Comparison of ENCODE assay signal across 8 mouse cellular contexts in the genomic region with DNA sequence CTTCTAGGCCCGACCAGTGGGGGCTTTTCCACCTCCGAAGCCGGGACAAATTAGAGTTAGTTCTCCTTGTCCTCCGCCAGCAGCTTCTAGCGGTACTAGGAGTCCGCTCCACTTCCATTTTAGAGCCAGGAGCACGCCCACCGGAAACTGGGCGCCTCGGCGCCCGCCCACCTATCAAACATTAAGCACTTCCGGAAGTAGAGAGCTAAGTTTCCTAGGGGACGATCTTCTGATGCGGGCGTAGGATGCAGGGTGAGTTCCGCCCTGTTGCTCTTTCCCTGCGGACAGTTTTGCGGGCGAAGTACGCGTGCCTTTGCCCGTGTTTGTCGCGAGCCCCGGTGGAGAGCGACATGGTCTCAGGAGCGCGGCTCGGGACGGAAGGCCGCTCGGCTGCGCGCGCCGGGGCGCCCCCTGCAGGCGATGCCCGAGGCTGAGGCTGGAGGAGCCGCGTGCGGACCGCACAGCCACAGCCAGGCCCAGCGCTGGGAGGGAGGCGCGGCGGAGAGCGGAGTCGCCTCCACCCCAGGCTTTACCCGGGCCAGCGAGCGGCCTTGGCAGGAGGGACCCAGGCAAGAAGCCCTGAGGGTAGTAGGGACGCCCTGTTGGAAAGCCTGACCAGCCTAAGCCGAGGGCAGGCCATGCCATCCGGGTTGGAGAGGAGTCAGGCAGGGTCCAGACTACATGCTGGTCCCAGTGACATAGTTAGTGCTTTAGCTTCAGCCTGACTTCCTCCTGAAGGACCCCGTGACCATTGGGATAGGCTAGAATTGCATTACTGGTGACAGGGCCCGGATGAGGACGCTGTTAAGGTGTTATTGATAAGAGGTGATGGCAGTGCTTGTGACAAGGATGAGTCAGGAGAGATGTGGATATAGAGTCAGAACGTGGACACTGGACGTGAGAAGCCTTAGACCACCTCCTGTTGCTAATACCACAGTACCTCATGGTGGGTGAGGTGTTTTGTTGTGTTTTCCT. TPM values are rescaled to one million over a fixed set of nuclear protein-coding genes. Genes with fewer than 3 reads are reported as not detected.
A peak's percentile ranks its signal among the peaks of the same experiment; 100 is the strongest.
DNase-seq lines count a peak whose midpoint lies in the region; ATAC-seq lines count a peak whose summit lies in the region.
"Not testable (repeated sequence)": the region's sequence is repeated elsewhere in the genome, so short reads cannot be mapped to it uniquely, and the experiment has no call there.

TSS of gene Nat8f1 (minus strand) at position 149 of the 975 bp plus-strand sequence.

- H3K27ac ChIP-seq in brown adipose tissue, adult 24 weeks (replicated peaks; ENCODE audit: low read depth, low read length): peak within 1 kb of the TSS; percentile 85
- peak within 1 kb of the TSS; percentile 76 to 93 for H3K27ac ChIP-seq in heart, embryonic 14.5 days (replicated peaks in 1 of 2; ENCODE audit: control insufficient read depth in 1 of 2, insufficient read depth in 1 of 2, low read depth in 2 of 2, low read length in 2 of 2)
- H3K27ac ChIP-seq in liver, embryonic 13.5 days: peak within 1 kb of the TSS; percentile 91
- H3K27ac ChIP-seq in stomach, embryonic 16.5 days (ENCODE audit: low read length): peak within 1 kb of the TSS; percentile 92

- peak within 1 kb of the TSS; percentile 81 for H3K9ac ChIP-seq in heart, embryonic 14.5 days (ENCODE audit: low read length)
- peak within 1 kb of the TSS; percentile 76 for H3K9ac ChIP-seq in liver, embryonic 13.5 days
- H3K9ac ChIP-seq in stomach, embryonic 16.5 days (ENCODE audit: low read length): peak within 1 kb of the TSS; percentile 83

- H3K27me3 ChIP-seq in heart, embryonic 14.5 days (ENCODE audit: control insufficient read depth, insufficient read depth, low read length); liver, embryonic 13.5 days; stomach, embryonic 16.5 days (ENCODE audit: control insufficient read depth, insufficient read depth, low read length): not testable (repeated sequence)

- H3K9me3 ChIP-seq in heart, embryonic 14.5 days (ENCODE audit: control insufficient read depth, low read length); liver, embryonic 13.5 days (replicated peaks); stomach, embryonic 16.5 days (replicated peaks; ENCODE audit: control insufficient read depth, low read length): not testable (repeated sequence)

- DNase-seq in CD4-positive, CD25-positive, alpha-beta regulatory T cell, adult 2 months (ENCODE audit: low read depth, low spot score): peak; percentile 91
- DNase-seq in fibroblast of lung, adult 2 months (ENCODE audit: low read depth): peak; percentile 79
- DNase-seq in kidney, postnatal 14 days: peak; percentile 94
- DNase-seq in liver, embryonic 13.5 days: peak; percentile 82
- peak; percentile 87 for DNase-seq in neural tube, embryonic 10.5 days (ENCODE audit: extremely low spot score, low spot score)

- not testable (repeated sequence) for H3K36me3 ChIP-seq in heart, embryonic 14.5 days (ENCODE audit: control insufficient read depth, insufficient read depth, low read length); liver, embryonic 13.5 days; stomach, embryonic 16.5 days (ENCODE audit: control insufficient read depth, insufficient read depth, low read length)

- not testable (repeated sequence) for H3K4me1 ChIP-seq in brown adipose tissue, adult 24 weeks (ENCODE audit: control insufficient read depth, insufficient read depth, insufficient read length, low read length); heart, embryonic 14.5 days (ENCODE audit: control insufficient read depth in 2 of 2, insufficient read depth in 2 of 2, low read length in 2 of 2)
- H3K4me1 ChIP-seq in liver, embryonic 13.5 days (replicated peaks): peaks cover 37% of the 10 kb centered on the region
- H3K4me1 ChIP-seq in stomach, embryonic 16.5 days (ENCODE audit: control insufficient read depth, insufficient read depth, low read length): peaks cover 12% of the 10 kb centered on the region

- under 1% methylated on average over 60 of the region's 61 CpGs for WGBS in heart, embryonic 14.5 days
- WGBS in liver, embryonic 13.5 days (ENCODE audit: insufficient replicate concordance): under 1% methylated on average over 61 of the region's 61 CpGs
- under 1% methylated on average over 61 of the region's 61 CpGs for WGBS in stomach, embryonic 16.5 days

- peak within 1 kb of the TSS; percentile 96 for H3K4me3 ChIP-seq in brown adipose tissue, adult 24 weeks (ENCODE audit: insufficient read depth, low read depth, low read length)
- H3K4me3 ChIP-seq in heart, embryonic 14.5 days (ENCODE audit: control insufficient read depth in 1 of 2, insufficient read depth in 1 of 2, low read depth in 1 of 2, low read length in 2 of 2): peak within 1 kb of the TSS; percentile 56 to 82
- H3K4me3 ChIP-seq in liver, embryonic 13.5 days (replicated peaks): peak within 1 kb of the TSS; percentile 67
- H3K4me3 ChIP-seq in stomach, embryonic 16.5 days (replicated peaks; ENCODE audit: low read length): peak within 1 kb of the TSS; percentile 72

- peak; percentile 94 for ATAC-seq in heart, embryonic 14.5 days (ENCODE audit: insufficient number of reproducible peaks, insufficient read depth, low FRiP score, low read depth)
- peak; percentile 97 for ATAC-seq in liver, embryonic 13.5 days (ENCODE audit: low read depth)
- peak; percentile 96 for ATAC-seq in stomach, embryonic 16.5 days (ENCODE audit: insufficient read depth, low FRiP score)

- H3K4me2 ChIP-seq in heart, embryonic 14.5 days (ENCODE audit: low read length): peak within 1 kb of the TSS; percentile 78
- peak within 1 kb of the TSS; percentile 81 for H3K4me2 ChIP-seq in liver, embryonic 13.5 days
- peak within 1 kb of the TSS; percentile 87 for H3K4me2 ChIP-seq in stomach, embryonic 16.5 days (ENCODE audit: low read depth, low read length)

RNA-seq across cellular contexts. Expression of gene Nat8f1, which starts in this region (rescaled TPM):
- 11.6 and 12.2 TPM in 2 replicates for polyA plus RNA-seq in brown adipose tissue, adult 24 weeks (2012; ENCODE audit: insufficient read depth, insufficient read length, missing spikeins)
- polyA plus RNA-seq in heart, embryonic 14.5 days (2014; fragmentation: Nextera tagmentation; extraction: Ambion mirVana): 4.3 and 5.4 TPM in 2 replicates
- 5.0 and 5.6 TPM in 2 replicates for polyA plus RNA-seq in liver, embryonic 13.5 days (2015; fragmentation: Nextera tagmentation; extraction: Ambion mirVana)
- 6.9 and 7.4 TPM in 2 replicates for polyA plus RNA-seq in stomach, embryonic 16.5 days (2015; fragmentation: Nextera tagmentation; extraction: Ambion mirVana)

Comparison
In these comparisons a context has a peak if more than half of its experiments do, and no peak if none do; other contexts are left out.
1. Peak in every context shown above with its lines: DNase-seq, ATAC-seq, H3K4me3 ChIP-seq and H3K27ac ChIP-seq.